Mouse (Mus musculus): Measurements from ENCODE around the gene Stk32c. TPM values are rescaled to one million over a fixed set of nuclear protein-coding genes. Genes with fewer than 3 reads are reported as not detected.

The Stk32c gene
- polyA plus RNA-seq, 1 experiment from 2014 or later: 0.06 TPM

DNA sequence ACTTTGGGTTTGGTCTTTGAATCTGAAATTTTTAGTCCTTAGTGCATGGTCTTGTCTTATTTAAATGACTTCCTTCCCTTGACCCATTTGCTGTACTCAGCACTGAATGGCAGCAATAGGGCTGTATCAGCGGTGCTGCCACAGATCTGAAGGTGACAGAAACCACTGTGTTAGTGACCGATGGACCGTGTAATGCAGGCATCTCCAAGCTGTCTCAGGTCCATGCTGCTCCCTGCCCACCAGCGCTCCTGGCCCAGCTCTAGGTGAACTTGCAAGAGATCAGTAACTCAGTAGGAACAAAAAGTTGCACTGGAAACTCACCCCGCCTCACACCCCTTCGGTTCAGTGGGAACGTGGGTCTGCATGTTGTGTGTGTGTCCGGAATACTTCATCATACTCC, 130.8 kb downstream of the Stk32c start:
- Histone ChIP-seq H3K4me1 (ENCODE audit: insufficient read depth, low read depth, low read length) (no peaks in the 10 kb centered on the region), H3K9me3 (ENCODE audit: low read length) (no peaks in the 10 kb centered on the region), H3K36me3 (ENCODE audit: insufficient read depth, low read length) (no peaks in the 10 kb centered on the region), H3K9ac (replicated peaks; ENCODE audit: low read depth) (no peak overlapping the region), H3K27me3 (replicated peaks; ENCODE audit: insufficient read depth, low read length) (peaks cover 20% of the 10 kb centered on the region), H3K27ac (ENCODE audit: low read length) (no peak overlapping the region), H3K4me3 (ENCODE audit: low read depth, low read length) (no peak overlapping the region), H3K4me2 (replicated peaks; ENCODE audit: low read depth, low read length) (no peak overlapping the region)
- TF ChIP-seq EP300 (IDR thresholded peaks at IDR 0.05) (no peak), CTCF (IDR thresholded peaks at IDR 0.05) (no peak)
- DNase-seq (ENCODE audit: low spot score) (no peak), ATAC-seq (no peak)
- 82% methylated on average over 8 of the region's 8 CpGs for WGBS

DNA sequence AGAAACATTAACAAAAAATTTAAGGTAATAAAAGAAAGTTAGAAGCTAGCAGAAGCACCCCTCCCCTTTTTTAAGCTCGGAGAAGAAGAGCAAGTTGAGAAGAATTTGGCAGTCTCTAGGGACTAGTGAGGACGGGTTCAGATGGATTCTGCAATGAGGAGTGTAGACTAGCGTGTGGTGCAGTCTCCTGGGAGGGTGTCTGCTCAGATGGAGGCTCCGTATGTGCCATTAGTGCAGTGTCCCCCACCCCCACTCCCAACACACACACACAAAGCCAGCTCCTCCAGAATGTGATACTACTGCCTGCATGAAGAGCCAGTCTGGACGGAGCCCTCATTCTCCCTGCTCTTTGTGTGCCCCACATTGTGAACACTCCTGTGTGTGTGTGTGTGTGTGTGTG, 131.9 kb downstream of the Stk32c start:
- 61% methylated on average over 5 of the region's 5 CpGs for WGBS

GRCm38 (mm10) chr7:139080714-139081113, 132.4 kb downstream of the Stk32c start:
- no peak overlapping the region for H3K9ac ChIP-seq (replicated peaks; ENCODE audit: low read depth)
- no peak for ATAC-seq
- no peak for DNase-seq (ENCODE audit: low spot score)
- H3K4me3 ChIP-seq (ENCODE audit: low read depth, low read length): no peak overlapping the region
- H3K9me3 ChIP-seq (ENCODE audit: low read length): no peaks in the 10 kb centered on the region
- no peaks in the 10 kb centered on the region for H3K4me1 ChIP-seq (ENCODE audit: insufficient read depth, low read depth, low read length)
- H3K27ac ChIP-seq (ENCODE audit: low read length): no peak overlapping the region
- 64% methylated on average over 4 of the region's 4 CpGs for WGBS
- no peak overlapping the region for H3K4me2 ChIP-seq (replicated peaks; ENCODE audit: low read depth, low read length)
- H3K27me3 ChIP-seq (replicated peaks; ENCODE audit: insufficient read depth, low read length): peaks cover 9% of the 10 kb centered on the region
- no peaks in the 10 kb centered on the region for H3K36me3 ChIP-seq (ENCODE audit: insufficient read depth, low read length)
- TF ChIP-seq EP300 (IDR thresholded peaks at IDR 0.05): no peak
- peak; percentile 44 for TF ChIP-seq CTCF (IDR thresholded peaks at IDR 0.05)

More for the DNA sequence above, 131.9 kb downstream of the Stk32c start:
- Histone ChIP-seq H3K4me2 (replicated peaks; ENCODE audit: low read depth, low read length) (no peak overlapping the region), H3K27ac (ENCODE audit: low read length) (no peak overlapping the region), H3K36me3 (ENCODE audit: insufficient read depth, low read length) (no peaks in the 10 kb centered on the region), H3K4me3 (ENCODE audit: low read depth, low read length) (no peak overlapping the region), H3K9ac (replicated peaks; ENCODE audit: low read depth) (no peak overlapping the region), H3K4me1 (ENCODE audit: insufficient read depth, low read depth, low read length) (no peaks in the 10 kb centered on the region), H3K27me3 (replicated peaks; ENCODE audit: insufficient read depth, low read length) (peaks cover 13% of the 10 kb centered on the region), H3K9me3 (ENCODE audit: low read length) (no peaks in the 10 kb centered on the region)
- TF ChIP-seq EP300 (IDR thresholded peaks at IDR 0.05) (no peak), CTCF (IDR thresholded peaks at IDR 0.05) (no peak)
- ATAC-seq: no peak
- no peak for DNase-seq (ENCODE audit: low spot score)

DNA sequence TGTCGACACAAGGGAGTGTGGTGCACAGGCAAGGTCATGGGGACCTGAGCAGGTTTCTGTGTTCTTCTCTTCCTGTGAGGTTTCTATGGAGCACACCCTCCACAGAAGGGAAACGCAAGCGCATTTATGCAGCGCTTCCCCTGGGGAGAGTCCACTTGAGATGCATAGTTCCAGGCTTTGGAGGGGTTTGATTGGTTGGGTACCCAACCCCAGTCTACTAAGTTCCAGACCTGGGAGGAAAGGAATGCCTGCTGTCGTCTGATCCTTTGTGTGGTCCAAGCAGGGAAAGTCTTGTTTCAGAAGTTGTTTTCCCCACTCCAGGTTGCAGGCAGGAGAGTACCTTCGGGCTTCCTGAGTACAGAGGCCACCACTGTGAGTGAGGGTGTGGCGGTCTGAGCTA, 134.0 kb downstream of the Stk32c start:
- WGBS: 65% methylated on average over 7 of the region's 7 CpGs
- DNase-seq (ENCODE audit: low spot score): no peak

GRCm38 (mm10) chr7:139078181-139078580, 134.9 kb downstream of the Stk32c start:
- H3K27ac ChIP-seq (ENCODE audit: low read length): no peak overlapping the region
- H3K4me3 ChIP-seq (ENCODE audit: low read depth, low read length): no peak overlapping the region
- 50% methylated on average over 6 of the region's 6 CpGs for WGBS
- no peaks in the 10 kb centered on the region for H3K36me3 ChIP-seq (ENCODE audit: insufficient read depth, low read length)
- no peak for TF ChIP-seq CTCF (IDR thresholded peaks at IDR 0.05)
- TF ChIP-seq EP300 (IDR thresholded peaks at IDR 0.05): no peak
- no peaks in the 10 kb centered on the region for H3K9me3 ChIP-seq (ENCODE audit: low read length)
- H3K4me2 ChIP-seq (replicated peaks; ENCODE audit: low read depth, low read length): no peak overlapping the region
- no peaks in the 10 kb centered on the region for H3K27me3 ChIP-seq (replicated peaks; ENCODE audit: insufficient read depth, low read length)
- H3K4me1 ChIP-seq (ENCODE audit: insufficient read depth, low read depth, low read length): no peaks in the 10 kb centered on the region
- no peak overlapping the region for H3K9ac ChIP-seq (replicated peaks; ENCODE audit: low read depth)
- ATAC-seq: no peak
- DNase-seq (ENCODE audit: low spot score): no peak

More for the DNA sequence above, 134.0 kb downstream of the Stk32c start:
- no peak overlapping the region for H3K9ac ChIP-seq (replicated peaks; ENCODE audit: low read depth)
- TF ChIP-seq EP300 (IDR thresholded peaks at IDR 0.05) (no peak), CTCF (IDR thresholded peaks at IDR 0.05) (no peak)
- no peak overlapping the region for H3K4me2 ChIP-seq (replicated peaks; ENCODE audit: low read depth, low read length)
- H3K27ac ChIP-seq (ENCODE audit: low read length): no peak overlapping the region
- no peak overlapping the region for H3K4me3 ChIP-seq (ENCODE audit: low read depth, low read length)
- no peaks in the 10 kb centered on the region for H3K27me3 ChIP-seq (replicated peaks; ENCODE audit: insufficient read depth, low read length)
- no peak for ATAC-seq
- no peaks in the 10 kb centered on the region for H3K9me3 ChIP-seq (ENCODE audit: low read length)
- no peaks in the 10 kb centered on the region for H3K4me1 ChIP-seq (ENCODE audit: insufficient read depth, low read depth, low read length)
- no peaks in the 10 kb centered on the region for H3K36me3 ChIP-seq (ENCODE audit: insufficient read depth, low read length)

GRCm38 (mm10) chr7:139077283-139077682, 135.8 kb downstream of the Stk32c start:
- no peak overlapping the region for H3K27ac ChIP-seq (ENCODE audit: low read length)
- no peaks in the 10 kb centered on the region for H3K4me1 ChIP-seq (ENCODE audit: insufficient read depth, low read depth, low read length)
- no peaks in the 10 kb centered on the region for H3K36me3 ChIP-seq (ENCODE audit: insufficient read depth, low read length)
- no peaks in the 10 kb centered on the region for H3K9me3 ChIP-seq (ENCODE audit: low read length)
- WGBS: 19% methylated on average over 7 of the region's 7 CpGs
- DNase-seq (ENCODE audit: low spot score): no peak
- H3K4me2 ChIP-seq (replicated peaks; ENCODE audit: low read depth, low read length): no peak overlapping the region
- TF ChIP-seq CTCF (IDR thresholded peaks at IDR 0.05): no peak
- no peak for TF ChIP-seq EP300 (IDR thresholded peaks at IDR 0.05)
- ATAC-seq: no peak
- H3K9ac ChIP-seq (replicated peaks; ENCODE audit: low read depth): no peak overlapping the region
- H3K4me3 ChIP-seq (ENCODE audit: low read depth, low read length): no peak overlapping the region
- H3K27me3 ChIP-seq (replicated peaks; ENCODE audit: insufficient read depth, low read length): no peaks in the 10 kb centered on the region

All from lung, postnatal 0 days (tissue).